ENCODE assay signal across 8 mouse cellular contexts in the genomic region with DNA sequence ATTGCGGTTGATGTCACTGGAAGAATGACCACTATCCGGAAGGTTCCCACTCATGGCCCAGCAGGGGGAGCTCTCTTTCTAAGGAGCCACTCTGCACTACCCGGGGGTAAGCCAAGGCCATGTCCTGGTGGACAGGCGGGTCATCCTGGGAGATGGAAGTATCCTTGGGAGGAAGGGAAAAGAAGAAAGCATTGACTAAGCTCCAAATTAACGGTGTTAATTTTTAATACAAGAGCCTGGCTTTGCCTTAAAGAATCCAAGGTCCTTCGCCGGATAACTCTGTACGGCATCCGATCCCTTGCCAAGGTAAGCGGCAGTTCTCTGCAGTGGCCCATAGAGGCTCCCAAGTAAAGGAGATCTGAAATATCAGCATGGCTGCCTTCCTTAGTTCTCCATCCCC. TPM values are rescaled to one million over a fixed set of nuclear protein-coding genes. Genes with fewer than 3 reads are reported as not detected.
DNase-seq lines count a peak whose midpoint lies in the region; ATAC-seq and TF ChIP-seq lines count a peak whose summit lies in the region.

No protein-coding gene starts in this region.

- no peak for ATAC-seq in embryonic facial prominence, embryonic 13.5 days (ENCODE audit: insufficient number of reproducible peaks, insufficient read depth, low FRiP score, low TSS enrichment, low read depth)
- 0 out of 2 replicates have a peak, but pooled peaks have one; percentile 74 for ATAC-seq in kidney, embryonic 15.5 days (replicated peaks; ENCODE audit: low FRiP score)
- no peak for ATAC-seq in limb, embryonic 15.5 days (ENCODE audit: insufficient number of reproducible peaks, low FRiP score, low TSS enrichment, low read depth)
- peak; percentile 45; the same call in 1 of the 2 replicates for ATAC-seq in neural tube, embryonic 11.5 days (ENCODE audit: insufficient read depth, low FRiP score, low TSS enrichment)

- no peaks in the 10 kb centered on the region for H3K4me1 ChIP-seq in embryonic facial prominence, embryonic 13.5 days
- H3K4me1 ChIP-seq in kidney, embryonic 15.5 days: no peaks in the 10 kb centered on the region
- H3K4me1 ChIP-seq in limb, embryonic 15.5 days: no peaks in the 10 kb centered on the region
- H3K4me1 ChIP-seq in neural tube, embryonic 11.5 days (ENCODE audit: control insufficient read depth, insufficient read depth, low read length): no peaks in the 10 kb centered on the region
- no peaks in the 10 kb centered on the region for H3K4me1 ChIP-seq in testis, adult 2 months (ENCODE audit: control insufficient read depth, insufficient read depth, low read length)

- H3K9ac ChIP-seq in embryonic facial prominence, embryonic 13.5 days: no peak overlapping the region
- H3K9ac ChIP-seq in kidney, embryonic 15.5 days: no peak overlapping the region
- no peak overlapping the region for H3K9ac ChIP-seq in limb, embryonic 15.5 days
- H3K9ac ChIP-seq in neural tube, embryonic 11.5 days (ENCODE audit: low read length): no peak overlapping the region

- H3K36me3 ChIP-seq in embryonic facial prominence, embryonic 13.5 days: no peaks in the 10 kb centered on the region
- H3K36me3 ChIP-seq in kidney, embryonic 15.5 days: no peaks in the 10 kb centered on the region
- H3K36me3 ChIP-seq in limb, embryonic 15.5 days: no peaks in the 10 kb centered on the region
- H3K36me3 ChIP-seq in neural tube, embryonic 11.5 days (ENCODE audit: control insufficient read depth, insufficient read depth, low read length): no peaks in the 10 kb centered on the region
- H3K36me3 ChIP-seq in testis, adult 2 months (ENCODE audit: control insufficient read depth, insufficient read depth, low read length): no peaks in the 10 kb centered on the region

- no peaks in the 10 kb centered on the region for H3K27me3 ChIP-seq in embryonic facial prominence, embryonic 13.5 days
- no peaks in the 10 kb centered on the region for H3K27me3 ChIP-seq in kidney, embryonic 15.5 days
- no peaks in the 10 kb centered on the region for H3K27me3 ChIP-seq in limb, embryonic 15.5 days
- H3K27me3 ChIP-seq in neural tube, embryonic 11.5 days (ENCODE audit: control insufficient read depth, insufficient read depth, low read length): no peaks in the 10 kb centered on the region
- H3K27me3 ChIP-seq in testis, adult 2 months (ENCODE audit: control insufficient read depth, insufficient read depth, low read length): no peaks in the 10 kb centered on the region

- peak overlapping the region; percentile 47 for H3K4me2 ChIP-seq in embryonic facial prominence, embryonic 13.5 days
- H3K4me2 ChIP-seq in kidney, embryonic 15.5 days: peak overlapping the region; percentile 45
- no peak overlapping the region for H3K4me2 ChIP-seq in limb, embryonic 15.5 days
- no peak overlapping the region for H3K4me2 ChIP-seq in neural tube, embryonic 11.5 days (ENCODE audit: low read depth)

- 39% methylated on average over 10 of the region's 10 CpGs for WGBS in embryonic facial prominence, embryonic 13.5 days
- 36% methylated on average over 10 of the region's 10 CpGs for WGBS in kidney, embryonic 15.5 days
- WGBS in limb, embryonic 15.5 days: 32% methylated on average over 10 of the region's 10 CpGs
- 42% methylated on average over 10 of the region's 10 CpGs for WGBS in neural tube, embryonic 11.5 days

- H3K9me3 ChIP-seq in embryonic facial prominence, embryonic 13.5 days: peaks cover 8% of the 10 kb centered on the region; the same call in 1 of the 2 replicates
- no peaks in the 10 kb centered on the region for H3K9me3 ChIP-seq in kidney, embryonic 15.5 days (replicated peaks)
- no peaks in the 10 kb centered on the region for H3K9me3 ChIP-seq in limb, embryonic 15.5 days
- no peaks in the 10 kb centered on the region for H3K9me3 ChIP-seq in neural tube, embryonic 11.5 days (ENCODE audit: control insufficient read depth, low read length)

- peak; percentile 65 for DNase-seq in 416B (ENCODE audit: low read depth)
- peak; percentile 86 to 91 for DNase-seq in adrenal gland, postnatal 36 days
- peak; percentile 80 for DNase-seq in heart, adult 8-10 months (ENCODE audit: low spot score)
- DNase-seq in neural tube, embryonic 11.5 days (ENCODE audit: low spot score): peak; percentile 71

- TF ChIP-seq CTCF in testis, adult 2 months (IDR thresholded peaks at IDR 0.05; ENCODE audit: control insufficient read depth, insufficient read depth, insufficient replicate concordance, low read depth, low read length): peak; percentile 41; the same call in 1 of the 2 replicates

- H3K27ac ChIP-seq in embryonic facial prominence, embryonic 13.5 days: no peak overlapping the region
- H3K27ac ChIP-seq in kidney, embryonic 15.5 days: no peak overlapping the region
- no peak overlapping the region for H3K27ac ChIP-seq in limb, embryonic 15.5 days
- no peak overlapping the region for H3K27ac ChIP-seq in neural tube, embryonic 11.5 days (ENCODE audit: low read depth, low read length)
- H3K27ac ChIP-seq in testis, adult 2 months (ENCODE audit: control insufficient read depth, insufficient read depth, low read depth, low read length): no peak overlapping the region

- TF ChIP-seq POLR2A in testis, adult 2 months (IDR thresholded peaks at IDR 0.05; ENCODE audit: control insufficient read depth, low read depth, low read length): no peak

- no peak overlapping the region for H3K4me3 ChIP-seq in embryonic facial prominence, embryonic 13.5 days
- H3K4me3 ChIP-seq in kidney, embryonic 15.5 days (replicated peaks): 0 out of 2 replicates have a peak overlapping the region, but pooled peaks have one; percentile 17
- 0 out of 2 replicates have a peak overlapping the region, but pooled peaks have one; percentile 8 for H3K4me3 ChIP-seq in limb, embryonic 15.5 days
- no peak overlapping the region for H3K4me3 ChIP-seq in neural tube, embryonic 11.5 days (ENCODE audit: low read depth, low read length)
- H3K4me3 ChIP-seq in testis, adult 2 months (ENCODE audit: control insufficient read depth, low read depth, low read length): no peak overlapping the region

RNA-seq across cellular contexts. Expression of a gene that starts 12.8 kb away (rescaled TPM):
- total RNA-seq in adrenal gland, postnatal 36 days (2021): 10 to 100 TPM; 74.4 to 90.2 TPM
- polyA plus RNA-seq in embryonic facial prominence, embryonic 13.5 days (2015; fragmentation: Nextera tagmentation; extraction: Ambion mirVana): 37.9 and 45.4 TPM in 2 replicates
- total RNA-seq in heart, adult 8-10 months (2022): 10 to 100 TPM; 41.9 to 46.8 (median 44.8) TPM
- 24.0 and 27.1 TPM in 2 replicates for polyA plus RNA-seq in kidney, embryonic 15.5 days (2015; fragmentation: Nextera tagmentation; extraction: Ambion mirVana)
- polyA plus RNA-seq in limb, embryonic 15.5 days (2015; fragmentation: Nextera tagmentation; extraction: Ambion mirVana): 23.5 and 27.4 TPM in 2 replicates
- polyA plus RNA-seq in neural tube, embryonic 11.5 days (2014; fragmentation: Nextera tagmentation; extraction: Ambion mirVana): 32.2 and 39.8 TPM in 2 replicates
- 32.1 and 36.0 TPM in 2 replicates for polyA plus RNA-seq in testis, adult 2 months (2012; rRNA removed)

RNA-seq across cellular contexts. Expression of a gene that starts 49.1 kb away (rescaled TPM):
- total RNA-seq in adrenal gland, postnatal 36 days (2021): 100 to 1,000 TPM; 193 to 336 TPM
- polyA plus RNA-seq in embryonic facial prominence, embryonic 13.5 days (2015; fragmentation: Nextera tagmentation; extraction: Ambion mirVana): 13.5 and 14.4 TPM in 2 replicates
- 100 to 1,000 TPM; 281 to 370 (median 342) TPM for total RNA-seq in heart, adult 8-10 months (2022)
- 12.7 and 14.2 TPM in 2 replicates for polyA plus RNA-seq in kidney, embryonic 15.5 days (2015; fragmentation: Nextera tagmentation; extraction: Ambion mirVana)
- polyA plus RNA-seq in limb, embryonic 15.5 days (2015; fragmentation: Nextera tagmentation; extraction: Ambion mirVana): 21.8 and 23.0 TPM in 2 replicates
- polyA plus RNA-seq in neural tube, embryonic 11.5 days (2014; fragmentation: Nextera tagmentation; extraction: Ambion mirVana): 6.0 and 7.2 TPM in 2 replicates
- 18.1 and 21.1 TPM in 2 replicates for polyA plus RNA-seq in testis, adult 2 months (2012; rRNA removed)

RNA-seq across cellular contexts. Expression of a gene that starts 55.8 kb away (rescaled TPM):
- 10 to 100 TPM; 10.6 to 19.7 TPM for total RNA-seq in adrenal gland, postnatal 36 days (2021)
- 11.7 and 12.3 TPM in 2 replicates for polyA plus RNA-seq in embryonic facial prominence, embryonic 13.5 days (2015; fragmentation: Nextera tagmentation; extraction: Ambion mirVana)
- total RNA-seq in heart, adult 8-10 months (2022): 10 to 100 TPM in 1 of 4 experiments, 1 to 10 TPM in 3; 6.9 to 11.3 (median 9.2) TPM
- polyA plus RNA-seq in kidney, embryonic 15.5 days (2015; fragmentation: Nextera tagmentation; extraction: Ambion mirVana): 5.8 and 7.1 TPM in 2 replicates
- 13.8 and 14.2 TPM in 2 replicates for polyA plus RNA-seq in limb, embryonic 15.5 days (2015; fragmentation: Nextera tagmentation; extraction: Ambion mirVana)
- polyA plus RNA-seq in neural tube, embryonic 11.5 days (2014; fragmentation: Nextera tagmentation; extraction: Ambion mirVana): 12.4 and 12.7 TPM in 2 replicates
- polyA plus RNA-seq in testis, adult 2 months (2012; rRNA removed): 46.7 and 50.4 TPM in 2 replicates

Comparison
In these comparisons a context has a peak if more than half of its experiments do, and no peak if none do; other contexts are left out.
1. ATAC-seq: peak in kidney, embryonic 15.5 days (single experiment) and neural tube, embryonic 11.5 days (single experiment); none in embryonic facial prominence, embryonic 13.5 days (single experiment) and limb, embryonic 15.5 days (single experiment).
2. H3K4me2 ChIP-seq: peak in embryonic facial prominence, embryonic 13.5 days (single experiment) and kidney, embryonic 15.5 days (single experiment); none in limb, embryonic 15.5 days (single experiment) and neural tube, embryonic 11.5 days (single experiment).
3. H3K4me3 ChIP-seq: peak in kidney, embryonic 15.5 days (single experiment) and limb, embryonic 15.5 days (single experiment); none in embryonic facial prominence, embryonic 13.5 days (single experiment), neural tube, embryonic 11.5 days (single experiment) and testis, adult 2 months (single experiment).
4. Peak in every context shown above with its lines, with median percentiles within 50 percentile points of each other: DNase-seq.